Mouse (Mus musculus): ENCODE results near the gene Amot. TPM values are rescaled to one million over a fixed set of nuclear protein-coding genes. Genes with fewer than 3 reads are reported as not detected.

Gene Amot
- total and polyA plus RNA-seq, 3 experiments = 6.1 to 7.2 (median 6.4) TPM

DNA sequence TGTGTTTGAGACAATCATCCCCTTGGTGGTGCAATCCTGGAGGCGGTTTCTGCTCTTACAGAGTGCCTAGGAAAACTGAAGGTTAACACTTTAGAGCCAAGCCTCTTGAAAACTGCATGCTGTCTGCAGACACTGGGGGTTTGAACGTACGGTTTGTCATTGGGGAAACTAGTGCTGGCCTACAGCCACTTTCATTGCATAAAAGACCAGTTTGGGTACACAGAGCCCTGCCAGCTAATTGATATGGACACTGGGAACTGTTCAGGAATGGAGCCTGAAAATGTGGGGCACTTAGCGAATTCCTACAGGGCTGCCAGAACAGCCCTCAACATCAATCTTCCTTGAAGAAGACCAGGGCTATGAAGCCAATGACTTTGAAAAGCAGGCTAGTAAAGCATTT is 50.2 kb downstream of the Amot start:
- Histone ChIP-seq H3K27ac (no peak overlapping the region), H3K9ac (ENCODE audit: low read depth, low read length) (no peak overlapping the region), H3K27me3 (ENCODE audit: control insufficient read depth, insufficient read depth, low read length) (no peaks in the 10 kb centered on the region), H3K36me3 (ENCODE audit: control insufficient read depth, insufficient read depth, low read length) (no peaks in the 10 kb centered on the region), H3K4me1 (ENCODE audit: control insufficient read depth, insufficient read depth, low read length) (no peaks in the 10 kb centered on the region), H3K4me3 (no peak overlapping the region), H3K79me2 (replicated peaks; ENCODE audit: control insufficient read depth, insufficient read depth, low read length) (no peaks in the 10 kb centered on the region)
- 69% methylated on average over 4 of the region's 4 CpGs for WGBS
- TF ChIP-seq EP300 (IDR thresholded peaks at IDR 0.05; ENCODE audit: insufficient read depth, low read depth, low read length) = no peak
- TF ChIP-seq CTCF (IDR thresholded peaks at IDR 0.05) = no peak
- TF ChIP-seq POLR2A (IDR thresholded peaks at IDR 0.05; ENCODE audit: insufficient read depth, low read depth, low read length) = no peak
- no peak for DNase-seq
- intact Hi-C loops (cut with DNase I) = no loop called here

DNA sequence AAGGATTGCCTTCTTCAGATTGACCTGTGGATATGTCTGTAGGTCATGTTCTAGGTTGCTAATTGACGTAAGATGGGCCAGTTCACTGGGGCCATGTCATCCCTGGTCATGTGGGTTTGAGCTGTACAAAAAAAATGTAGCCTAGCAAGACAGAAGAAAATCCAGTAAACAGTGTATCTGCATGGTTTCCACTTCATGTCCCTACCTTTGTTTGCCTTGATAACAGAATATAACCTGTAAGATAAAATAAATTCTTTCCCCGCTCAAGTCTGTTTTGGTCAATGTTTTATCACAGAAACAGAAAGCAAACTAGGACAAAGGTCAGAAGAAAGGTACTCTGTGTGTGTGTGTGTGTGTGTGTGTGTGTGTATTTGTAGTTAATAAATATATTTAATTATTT is 63.5 kb downstream of the Amot start:
- no peaks in the 10 kb centered on the region for H3K4me1 ChIP-seq (ENCODE audit: control insufficient read depth, insufficient read depth, low read length)
- intact Hi-C loops (cut with DNase I) = no loop called here
- no peaks in the 10 kb centered on the region for H3K27me3 ChIP-seq (ENCODE audit: control insufficient read depth, insufficient read depth, low read length)
- no peak overlapping the region for H3K9ac ChIP-seq (ENCODE audit: low read depth, low read length)
- TF ChIP-seq EP300 (IDR thresholded peaks at IDR 0.05; ENCODE audit: insufficient read depth, low read depth, low read length) (no peak), POLR2A (IDR thresholded peaks at IDR 0.05; ENCODE audit: insufficient read depth, low read depth, low read length) (no peak), CTCF (IDR thresholded peaks at IDR 0.05) (no peak)
- 83% methylated on average over 2 of the region's 2 CpGs for WGBS
- H3K36me3 ChIP-seq (ENCODE audit: control insufficient read depth, insufficient read depth, low read length) = no peaks in the 10 kb centered on the region
- no peak overlapping the region for H3K4me3 ChIP-seq
- H3K27ac ChIP-seq = no peak overlapping the region
- no peak for DNase-seq
- no peaks in the 10 kb centered on the region for H3K79me2 ChIP-seq (replicated peaks; ENCODE audit: control insufficient read depth, insufficient read depth, low read length)

DNA sequence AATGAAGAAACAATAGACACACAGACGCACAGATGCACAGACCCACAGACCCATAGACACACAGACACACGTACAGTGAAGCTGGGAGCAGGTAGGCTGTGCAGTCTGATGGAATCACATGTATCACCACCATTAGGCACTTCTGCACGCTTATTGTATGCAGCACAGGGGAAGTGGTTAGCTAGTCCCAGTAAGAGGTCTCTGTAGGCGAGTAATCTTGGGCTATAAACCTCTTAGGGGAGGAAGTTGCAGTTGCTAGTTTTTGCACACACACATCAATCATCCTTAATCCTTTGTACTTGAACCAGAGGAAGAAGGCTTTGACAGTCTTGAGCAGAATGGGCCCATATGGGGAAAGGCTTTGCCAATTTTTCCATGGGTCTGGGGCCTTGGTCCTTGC is 71.3 kb downstream of the Amot start:
- 67% methylated on average over 4 of the region's 4 CpGs for WGBS
- no peak for DNase-seq
- Histone ChIP-seq H3K79me2 (replicated peaks; ENCODE audit: control insufficient read depth, insufficient read depth, low read length) (no peaks in the 10 kb centered on the region), H3K4me1 (ENCODE audit: control insufficient read depth, insufficient read depth, low read length) (no peaks in the 10 kb centered on the region), H3K9ac (ENCODE audit: low read depth, low read length) (no peak overlapping the region), H3K4me3 (no peak overlapping the region), H3K27me3 (ENCODE audit: control insufficient read depth, insufficient read depth, low read length) (no peaks in the 10 kb centered on the region), H3K27ac (no peak overlapping the region), H3K36me3 (ENCODE audit: control insufficient read depth, insufficient read depth, low read length) (no peaks in the 10 kb centered on the region)
- TF ChIP-seq EP300 (IDR thresholded peaks at IDR 0.05; ENCODE audit: insufficient read depth, low read depth, low read length) = no peak
- no peak for TF ChIP-seq POLR2A (IDR thresholded peaks at IDR 0.05; ENCODE audit: insufficient read depth, low read depth, low read length)
- TF ChIP-seq CTCF (IDR thresholded peaks at IDR 0.05) = no peak
- intact Hi-C loops (cut with DNase I) = no loop called here

DNA sequence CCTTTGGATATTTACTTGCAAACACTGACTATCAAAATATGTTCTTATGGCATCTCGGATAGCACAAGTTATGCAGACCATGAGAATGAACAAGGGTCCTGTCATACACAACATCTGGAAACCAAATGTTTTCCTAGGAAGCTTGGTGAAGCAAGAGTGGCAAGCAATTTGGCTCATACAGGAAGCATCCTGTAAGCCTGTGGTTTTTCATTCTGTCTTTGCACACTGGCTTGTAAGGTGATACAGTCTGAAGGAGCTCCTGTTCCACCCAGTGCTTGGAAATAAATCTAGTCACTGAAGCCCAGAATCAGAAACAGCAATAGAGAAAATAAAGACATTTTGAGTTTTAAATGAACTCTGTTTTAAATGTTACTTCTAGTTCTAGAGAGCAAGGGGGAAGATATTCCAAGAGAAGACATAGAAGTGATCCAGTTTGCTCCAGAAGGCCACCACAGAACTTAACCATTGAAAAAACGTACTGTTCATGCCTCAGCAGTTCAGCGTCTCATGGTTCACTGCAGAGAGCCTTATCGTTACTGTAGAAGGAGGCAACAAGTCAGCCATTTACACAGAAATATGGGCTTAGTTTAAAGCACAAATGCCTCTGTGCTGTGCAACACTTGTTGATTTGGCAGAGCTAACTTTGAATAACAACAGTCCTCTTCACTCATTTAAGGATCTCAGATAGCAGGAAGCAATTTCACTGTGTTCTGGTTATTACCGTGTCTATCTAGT is 74.0 kb downstream of the Amot start:
- no peaks in the 10 kb centered on the region for H3K4me1 ChIP-seq (ENCODE audit: control insufficient read depth, insufficient read depth, low read length)
- no peak overlapping the region for H3K9ac ChIP-seq (ENCODE audit: low read depth, low read length)
- H3K79me2 ChIP-seq (replicated peaks; ENCODE audit: control insufficient read depth, insufficient read depth, low read length) = no peaks in the 10 kb centered on the region
- TF ChIP-seq EP300 (IDR thresholded peaks at IDR 0.05; ENCODE audit: insufficient read depth, low read depth, low read length) (no peak), CTCF (IDR thresholded peaks at IDR 0.05) (no peak), POLR2A (IDR thresholded peaks at IDR 0.05; ENCODE audit: insufficient read depth, low read depth, low read length) (no peak)
- no peak overlapping the region for H3K27ac ChIP-seq
- no peak overlapping the region for H3K4me3 ChIP-seq
- WGBS = 69% methylated on average over 5 of the region's 5 CpGs
- no peaks in the 10 kb centered on the region for H3K36me3 ChIP-seq (ENCODE audit: control insufficient read depth, insufficient read depth, low read length)
- no peak for DNase-seq
- H3K27me3 ChIP-seq (ENCODE audit: control insufficient read depth, insufficient read depth, low read length) = no peaks in the 10 kb centered on the region
- intact Hi-C loops (cut with DNase I) = no loop called here

DNA sequence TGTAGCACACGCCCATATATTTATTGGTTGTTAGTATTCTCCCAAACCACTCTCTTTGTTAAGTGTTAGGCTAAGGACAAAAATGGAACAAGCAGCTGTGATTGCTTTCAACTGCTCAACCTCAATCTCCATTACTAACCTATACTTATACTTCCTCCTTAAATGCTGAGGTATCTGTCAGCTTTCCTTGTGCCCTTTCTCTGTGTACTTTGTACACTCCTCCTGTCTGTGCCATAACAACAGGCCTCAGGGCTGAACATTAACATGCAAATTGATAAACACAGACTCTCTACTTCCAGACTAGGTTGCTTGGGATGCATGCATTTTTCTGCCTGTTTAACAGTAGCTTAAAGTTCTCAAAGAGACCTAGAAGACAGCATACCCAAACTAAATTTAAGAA is 76.2 kb downstream of the Amot start:
- WGBS = 65% methylated on average over 1 of the region's 1 CpGs
- H3K79me2 ChIP-seq (replicated peaks; ENCODE audit: control insufficient read depth, insufficient read depth, low read length) = no peaks in the 10 kb centered on the region
- no peak overlapping the region for H3K4me3 ChIP-seq
- no peaks in the 10 kb centered on the region for H3K27me3 ChIP-seq (ENCODE audit: control insufficient read depth, insufficient read depth, low read length)
- DNase-seq = no peak
- H3K9ac ChIP-seq (ENCODE audit: low read depth, low read length) = no peak overlapping the region
- intact Hi-C loops (cut with DNase I) = no loop called here
- H3K36me3 ChIP-seq (ENCODE audit: control insufficient read depth, insufficient read depth, low read length) = no peaks in the 10 kb centered on the region
- no peak overlapping the region for H3K27ac ChIP-seq
- TF ChIP-seq POLR2A (IDR thresholded peaks at IDR 0.05; ENCODE audit: insufficient read depth, low read depth, low read length) (no peak), EP300 (IDR thresholded peaks at IDR 0.05; ENCODE audit: insufficient read depth, low read depth, low read length) (no peak), CTCF (IDR thresholded peaks at IDR 0.05) (no peak)
- H3K4me1 ChIP-seq (ENCODE audit: control insufficient read depth, insufficient read depth, low read length) = no peaks in the 10 kb centered on the region

DNA sequence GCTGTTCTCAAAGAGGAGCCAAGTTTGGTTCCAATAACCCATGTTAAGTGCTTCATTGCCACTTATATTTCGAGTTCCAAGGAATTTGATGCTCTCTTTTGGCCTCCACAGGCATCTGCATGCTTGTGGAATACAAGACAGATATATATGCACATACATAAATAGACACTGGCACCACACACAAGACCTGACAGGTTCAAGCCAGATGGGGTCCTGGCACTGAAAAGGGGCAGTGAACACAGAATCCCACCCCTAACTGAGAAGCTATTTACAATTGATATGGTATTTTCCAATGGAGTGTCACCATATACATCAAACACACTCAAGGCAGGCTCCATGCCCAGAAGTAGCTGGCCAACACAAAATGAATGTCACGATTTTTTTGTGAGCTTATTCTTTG is 81.0 kb downstream of the Amot start:
- 37% methylated on average over 2 of the region's 2 CpGs for WGBS
- intact Hi-C loops (cut with DNase I) = no loop called here
- DNase-seq = no peak
- Histone ChIP-seq H3K27me3 (ENCODE audit: control insufficient read depth, insufficient read depth, low read length) (no peaks in the 10 kb centered on the region), H3K4me3 (no peak overlapping the region), H3K27ac (no peak overlapping the region), H3K9ac (ENCODE audit: low read depth, low read length) (no peak overlapping the region), H3K36me3 (ENCODE audit: control insufficient read depth, insufficient read depth, low read length) (no peaks in the 10 kb centered on the region), H3K79me2 (replicated peaks; ENCODE audit: control insufficient read depth, insufficient read depth, low read length) (no peaks in the 10 kb centered on the region), H3K4me1 (ENCODE audit: control insufficient read depth, insufficient read depth, low read length) (no peaks in the 10 kb centered on the region)
- no peak for TF ChIP-seq POLR2A (IDR thresholded peaks at IDR 0.05; ENCODE audit: insufficient read depth, low read depth, low read length)
- TF ChIP-seq CTCF (IDR thresholded peaks at IDR 0.05) = no peak
- no peak for TF ChIP-seq EP300 (IDR thresholded peaks at IDR 0.05; ENCODE audit: insufficient read depth, low read depth, low read length)
